Mouse (Mus musculus) spleen, postnatal 4 days (tissue): Measurements from ENCODE around the gene Kcns3.

ENCODE experiments used
- DNase-seq, 2 experiments: peaks; one replicate each; pipeline ENCODE4 v3.0.0; 2022; ENCODE audit warnings: low spot score in 2 of 2

The Kcns3 gene

GRCm38 (mm10) chr12:11151015-11151414, at the start of gene Kcns3:
Kcns3 (minus strand) TSS chr12:11151056.
- DNase-seq = no peak

GRCm38 (mm10) chr12:11198551-11198950, 47.7 kb upstream of the Kcns3 start:
- no peak for DNase-seq

DNA sequence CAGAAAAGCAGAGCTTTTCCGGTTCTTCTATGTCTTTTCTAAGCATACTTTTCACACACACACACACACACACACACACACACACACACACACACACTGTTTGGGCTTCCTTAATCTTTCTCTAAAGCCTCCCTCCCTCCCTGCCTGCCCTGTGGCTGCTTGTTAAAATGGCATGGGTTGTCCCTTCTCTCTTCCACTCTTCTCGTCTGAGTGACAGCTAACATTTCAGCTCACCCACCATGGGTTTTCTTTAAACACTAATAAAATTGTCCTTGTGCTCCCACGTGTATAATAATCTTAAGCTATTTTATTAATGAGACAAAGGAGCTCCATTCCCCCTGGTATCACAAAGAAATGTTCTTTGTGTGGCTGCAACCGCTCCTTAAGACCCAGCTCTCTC, 47.2 kb upstream of the Kcns3 start:
- no peak for DNase-seq

GRCm38 (mm10) chr12:11196830-11197229, 46.0 kb upstream of the Kcns3 start:
- DNase-seq = no peak

- peak; percentile 76 to 90 for DNase-seq
Measured at GRCm38 (mm10) chr12:11196142-11196597, 45.3 kb upstream of the Kcns3 start.

DNA sequence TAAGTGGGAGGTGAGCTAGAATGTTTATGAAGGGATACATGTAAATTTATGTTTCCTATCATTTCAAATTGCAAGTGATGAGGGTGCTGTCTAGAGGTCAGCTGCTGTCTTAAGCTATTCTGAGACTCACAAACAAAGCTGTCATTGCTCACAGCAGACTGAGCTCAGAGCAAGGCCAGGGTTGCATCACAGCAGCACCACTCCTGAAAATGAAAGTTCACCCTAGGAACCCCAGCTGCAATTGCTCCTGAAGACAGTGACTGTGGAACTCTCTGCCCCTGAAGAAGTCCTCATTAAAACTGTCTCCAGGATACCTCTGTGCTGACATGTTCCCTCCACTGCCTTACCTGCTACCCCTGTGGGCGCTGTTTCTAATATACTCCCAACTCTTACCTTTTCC, 44.2 kb upstream of the Kcns3 start:
- no peak for DNase-seq

- DNase-seq = peak; percentile 79 to 91
Measured at GRCm38 (mm10) chr12:11178486-11179154, 27.8 kb upstream of the Kcns3 start.

DNA sequence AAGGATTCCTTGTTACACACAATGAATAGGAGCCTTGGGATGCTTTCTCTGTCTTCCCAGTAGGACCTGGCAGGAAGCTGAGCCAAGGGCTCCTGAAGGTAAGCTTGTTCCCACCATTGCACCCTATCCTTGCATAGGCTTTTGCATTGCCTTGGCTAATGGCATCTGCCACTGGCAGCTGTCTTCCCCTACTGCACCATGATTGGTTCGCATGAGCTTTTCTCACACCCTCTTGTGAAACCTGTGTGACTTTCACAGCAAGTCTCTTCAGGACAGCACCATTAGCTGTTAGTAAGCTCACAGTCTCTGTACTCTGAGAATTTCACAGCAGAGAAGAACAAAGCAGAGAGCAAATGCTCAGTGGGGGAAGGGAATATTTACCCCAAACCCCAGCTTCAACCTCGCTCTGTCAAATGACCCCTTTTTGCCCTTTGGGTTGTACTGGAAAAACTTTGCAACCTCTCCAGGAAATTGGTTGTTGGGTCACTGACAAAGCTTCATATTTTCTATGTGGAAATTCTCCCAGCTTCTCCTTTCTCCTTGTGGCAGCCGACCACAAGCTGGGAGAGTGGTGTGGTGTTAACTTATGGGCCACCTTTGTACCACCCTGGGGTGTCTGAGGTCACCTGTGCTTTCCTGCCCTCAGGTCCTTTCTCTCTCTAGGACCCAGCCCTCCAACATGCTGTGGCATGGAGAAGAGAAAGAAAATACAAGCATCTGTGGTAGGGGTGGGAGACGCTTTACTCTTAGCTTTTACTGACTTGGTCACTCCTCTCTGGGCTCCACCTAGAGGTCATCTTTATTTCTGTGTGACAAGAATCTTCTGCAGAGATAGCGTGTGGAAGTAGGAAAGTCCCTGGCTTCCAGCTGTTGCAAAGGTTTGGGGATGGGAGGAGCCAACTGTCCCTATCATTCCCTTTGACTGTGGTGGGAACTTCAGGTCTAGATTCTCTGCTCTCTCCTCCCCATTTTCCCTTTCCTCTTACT, 26.8 kb upstream of the Kcns3 start:
- DNase-seq = no peak

GRCm38 (mm10) chr12:11158670-11159069, 7.8 kb upstream of the Kcns3 start:
- no peak for DNase-seq

DNA sequence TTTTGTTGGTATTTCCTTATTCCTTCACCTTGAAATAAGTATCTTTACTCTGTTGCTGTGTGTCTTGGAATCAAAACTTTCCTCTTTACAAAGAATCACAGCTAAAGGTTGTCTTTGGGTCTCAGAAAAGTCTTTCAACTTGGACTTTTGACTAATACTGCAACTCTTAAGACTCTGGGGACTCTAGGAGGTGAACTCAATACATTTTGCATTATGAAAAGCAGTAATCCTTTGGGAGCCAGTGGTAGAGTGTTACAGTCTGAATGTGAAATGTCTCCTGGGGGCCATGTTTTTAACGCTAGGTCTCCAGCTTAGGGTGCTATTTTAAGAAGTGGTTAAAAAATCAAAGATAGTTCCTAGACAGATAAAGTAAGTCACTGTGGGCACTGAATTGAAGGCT, 4.3 kb upstream of the Kcns3 start:
- DNase-seq = no peak

- DNase-seq = no peak
Measured at GRCm38 (mm10) chr12:11153587-11153986, 2.7 kb upstream of the Kcns3 start.

DNA sequence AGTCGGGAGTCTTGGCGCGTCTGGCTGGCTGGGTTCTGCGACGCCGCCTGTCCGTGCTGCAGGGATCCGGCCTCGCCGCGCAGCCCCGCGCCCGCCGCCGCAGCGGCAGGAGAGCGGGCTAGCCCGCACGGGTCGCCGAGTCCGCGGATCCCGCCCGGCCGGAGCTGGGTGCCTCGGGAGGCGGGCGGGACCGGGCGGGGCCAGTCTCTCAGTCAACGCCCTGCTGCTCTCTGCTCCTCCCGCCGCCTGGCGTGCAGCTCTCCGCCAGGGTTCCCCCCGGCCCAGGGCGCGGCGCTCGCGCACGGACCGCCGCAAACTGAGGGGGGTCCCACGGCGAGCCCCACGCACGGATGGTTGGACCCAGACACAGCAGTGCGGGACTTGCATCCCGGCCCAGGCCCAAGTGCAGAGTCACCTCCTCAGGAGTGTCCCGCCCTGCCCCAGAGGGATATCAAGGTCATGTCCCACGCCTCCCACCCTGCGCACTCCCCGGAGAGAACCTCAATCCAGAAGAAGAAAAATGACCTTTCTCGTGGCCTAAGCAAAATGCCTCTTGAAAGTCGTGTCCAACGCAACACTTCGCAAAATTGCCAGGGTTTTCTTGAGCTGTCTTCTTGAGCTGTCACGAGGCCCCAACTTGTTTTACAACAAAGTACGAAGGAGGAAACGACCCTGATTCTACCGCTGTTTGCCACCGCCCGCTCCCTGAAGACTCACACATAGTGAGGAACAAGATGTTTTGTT, 492 bp downstream of the Kcns3 start:
- peak; percentile 13 to 61 for DNase-seq

DNA sequence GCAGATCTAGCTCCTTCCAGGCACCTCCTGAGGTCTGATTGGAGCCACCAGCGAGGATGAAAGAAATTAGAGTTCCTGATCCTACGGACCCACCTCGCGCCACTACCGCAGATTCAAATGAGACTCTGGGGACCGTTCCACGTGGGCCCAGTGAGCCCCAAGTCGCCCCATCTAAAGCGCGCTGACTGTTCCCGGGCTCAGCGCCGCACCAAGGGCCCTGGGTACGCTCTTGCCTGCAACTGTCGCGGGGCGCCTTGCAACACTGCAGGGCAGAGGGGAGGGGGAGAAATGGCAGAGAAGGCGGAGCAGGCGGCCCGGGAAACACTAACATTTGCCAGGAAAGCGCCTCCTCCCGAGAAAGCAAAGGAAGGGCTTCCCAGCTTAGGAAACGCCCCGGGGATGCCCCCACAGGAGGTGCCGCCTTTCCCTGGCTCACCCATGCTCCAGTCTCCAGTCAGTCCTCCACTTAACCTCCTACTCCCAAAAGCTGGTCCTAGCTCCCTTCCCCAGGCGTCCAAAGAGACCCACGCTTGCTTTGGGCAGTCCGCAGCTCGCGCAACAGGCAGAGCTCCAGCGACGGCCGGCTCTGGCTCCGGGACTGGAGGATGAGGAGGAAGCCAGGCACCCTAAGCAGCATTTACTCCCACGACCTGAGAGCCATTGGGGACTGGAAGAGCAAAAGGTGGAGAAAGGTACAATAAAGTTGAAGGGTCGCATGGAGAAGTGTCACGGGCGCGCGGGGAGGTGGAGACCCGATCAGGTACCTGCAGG, 1.2 kb downstream of the Kcns3 start:
- no peak for DNase-seq

GRCm38 (mm10) chr12:11149121-11149420, 1.8 kb downstream of the Kcns3 start:
- no peak for DNase-seq

DNA sequence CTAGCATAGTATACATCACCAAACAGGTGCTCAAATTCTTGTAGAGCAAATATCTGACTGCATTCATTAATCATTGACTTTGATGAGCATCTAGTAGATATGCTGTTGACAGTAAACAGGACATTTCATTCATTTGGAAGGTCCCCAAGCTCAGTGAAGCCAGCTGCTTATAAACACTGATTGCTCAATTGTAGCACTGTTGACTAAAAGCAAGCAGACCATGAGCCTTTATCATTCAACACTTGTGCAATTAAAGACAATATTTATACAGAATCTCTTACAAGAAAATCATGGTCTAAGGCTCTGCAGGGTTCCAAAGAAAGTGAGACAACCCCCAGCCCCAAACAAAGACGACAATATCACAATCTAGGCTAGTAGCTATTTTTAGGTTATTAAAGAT, 6.0 kb downstream of the Kcns3 start:
- no peak for DNase-seq

GRCm38 (mm10) chr12:11132418-11132817, 18.4 kb downstream of the Kcns3 start:
- DNase-seq = no peak

DNA sequence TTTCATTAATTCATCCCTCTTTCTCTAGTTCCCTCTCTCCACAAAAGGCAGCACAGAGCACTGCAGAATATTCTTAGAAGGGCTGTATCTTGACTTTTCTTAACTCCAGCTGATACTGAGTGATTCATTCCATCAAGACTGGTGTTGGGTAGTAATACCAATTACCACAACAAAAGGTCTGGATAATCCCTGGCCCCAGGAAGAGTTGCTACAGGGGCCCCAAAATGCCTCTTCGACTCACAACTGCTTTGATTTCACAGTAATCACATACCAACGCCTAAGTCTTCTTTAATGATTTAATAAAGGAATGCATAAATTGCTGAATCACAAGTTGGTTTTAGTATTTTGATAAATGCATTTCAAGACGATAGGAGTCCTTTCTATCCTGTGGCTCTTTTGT, 21.7 kb downstream of the Kcns3 start:
- no peak for DNase-seq

DNA sequence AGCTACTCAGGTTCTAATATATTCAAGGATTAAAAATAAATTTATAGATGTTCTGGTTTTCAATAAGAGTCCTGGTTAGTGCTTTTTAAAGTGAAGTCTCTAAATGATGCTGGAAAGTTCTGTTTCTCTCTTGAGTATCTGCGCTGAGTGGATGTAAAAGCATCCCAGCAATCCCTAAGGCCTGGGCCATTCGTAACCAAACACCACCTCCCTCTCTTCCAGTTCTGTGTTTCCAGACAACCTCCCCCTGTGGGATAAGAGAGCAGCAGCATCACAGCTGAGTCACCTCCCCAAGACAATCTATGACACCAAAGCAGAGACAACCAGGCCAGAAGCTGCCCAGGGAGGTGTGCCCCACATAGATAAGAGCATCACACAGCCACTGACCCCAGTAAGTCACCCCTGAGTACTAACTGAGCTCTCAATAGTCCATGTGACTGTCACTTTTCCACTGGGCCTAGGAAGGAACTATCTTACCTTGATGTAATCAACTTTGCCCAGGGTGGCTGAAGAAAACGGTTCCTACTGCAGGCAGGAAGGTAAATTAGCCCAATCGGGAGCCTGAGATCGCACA, 24.6 kb downstream of the Kcns3 start:
- peak in 1 of 2 experiments; percentile 16 for DNase-seq

DNA sequence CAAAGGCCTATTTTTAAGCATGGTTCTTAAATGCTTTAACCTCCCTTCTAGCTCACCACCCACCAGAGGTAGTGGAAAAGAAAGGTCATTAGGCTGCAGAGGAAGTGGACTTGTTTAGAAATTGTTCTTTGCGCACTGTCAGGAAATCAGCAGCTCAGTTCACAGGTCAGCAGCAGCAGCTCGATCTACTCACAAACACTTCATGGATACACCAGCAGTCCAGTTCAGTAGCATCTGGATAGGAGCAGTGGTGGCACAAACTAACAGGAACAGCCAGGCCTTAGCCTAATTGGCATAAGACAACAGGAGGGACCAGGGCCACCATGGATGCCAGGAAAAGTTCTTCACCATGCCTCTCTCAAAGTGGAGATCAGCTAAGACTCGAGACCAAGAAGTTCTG, 49.3 kb downstream of the Kcns3 start:
- DNase-seq = no peak

- no peak for DNase-seq
Measured at GRCm38 (mm10) chr12:11088626-11089372, 62.1 kb downstream of the Kcns3 start.
